Mouse (Mus musculus): ENCODE measurements around the gene Scoc. TPM values are rescaled to one million over a fixed set of nuclear protein-coding genes. Genes with fewer than 3 reads are reported as not detected.
A peak's percentile ranks its signal among the peaks of the same experiment; 100 is the strongest.

Scoc gene
- total and polyA plus RNA-seq, 2 experiments from 2014 or later: 319 to 520 TPM

DNA sequence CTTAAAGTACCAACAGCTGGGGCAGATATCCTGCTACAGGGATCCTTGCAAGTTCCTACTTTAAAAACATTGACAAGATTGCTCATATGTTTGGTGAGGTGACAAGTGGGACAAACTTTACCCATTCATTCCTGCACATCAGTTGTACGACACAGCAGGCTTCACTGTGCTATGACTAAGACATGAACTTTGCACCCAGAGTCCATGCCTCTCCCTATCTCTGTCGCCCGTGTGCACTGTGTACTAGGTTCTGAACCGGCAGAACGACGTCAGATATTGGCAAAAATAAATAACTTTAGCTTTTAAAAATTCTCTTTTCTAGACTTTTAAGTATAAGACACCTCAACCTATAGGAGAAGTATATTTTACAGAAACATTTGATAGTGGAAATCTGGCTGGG is 61.5 kb downstream of the Scoc start:
- H3K4me1 ChIP-seq (ENCODE audit: insufficient read depth, low read length): no peaks in the 10 kb centered on the region
- no peak for TF ChIP-seq CTCF (IDR thresholded peaks at IDR 0.05)
- H3K4me2 ChIP-seq (ENCODE audit: low read depth, low read length, poor library complexity, severe bottlenecking): no peak overlapping the region
- H3K9ac ChIP-seq (replicated peaks; ENCODE audit: low read length, poor library complexity, severe bottlenecking): no peak overlapping the region
- no peak for DNase-seq (ENCODE audit: low spot score)
- no peaks in the 10 kb centered on the region for H3K27me3 ChIP-seq (ENCODE audit: insufficient read depth, low read length)
- WGBS: 91% methylated on average over 6 of the region's 6 CpGs
- H3K9me3 ChIP-seq (ENCODE audit: low read length): no peaks in the 10 kb centered on the region
- H3K27ac ChIP-seq (ENCODE audit: low read depth, low read length): no peak overlapping the region
- peaks cover 3% of the 10 kb centered on the region for H3K36me3 ChIP-seq (ENCODE audit: insufficient read depth, low read length)
- no peak overlapping the region for H3K4me3 ChIP-seq (ENCODE audit: low read depth, low read length)
- ATAC-seq (ENCODE audit: low FRiP score): no peak

DNA sequence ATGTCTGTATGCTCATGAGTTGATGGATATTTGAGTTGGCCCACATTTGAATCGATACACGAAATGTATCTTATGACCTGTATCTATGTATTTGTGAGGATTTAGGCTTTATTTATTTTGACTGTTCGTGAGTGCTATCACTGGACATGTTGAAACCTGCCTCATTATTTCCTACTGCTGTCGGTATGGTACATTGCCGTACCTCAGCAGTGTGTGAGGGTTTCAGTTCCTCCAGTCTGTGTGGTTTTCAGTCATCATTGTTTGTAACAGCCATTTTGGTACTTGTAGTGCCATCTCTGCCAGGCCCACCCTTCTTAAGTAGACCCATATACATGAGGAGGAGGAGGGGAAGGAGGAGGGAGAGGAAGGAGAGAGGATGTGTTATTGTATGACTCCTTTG is 63.9 kb downstream of the Scoc start:
- Histone ChIP-seq H3K9ac (replicated peaks; ENCODE audit: low read length, poor library complexity, severe bottlenecking) (no peak overlapping the region), H3K27ac (ENCODE audit: low read depth, low read length) (no peak overlapping the region), H3K36me3 (ENCODE audit: insufficient read depth, low read length) (no peaks in the 10 kb centered on the region), H3K27me3 (ENCODE audit: insufficient read depth, low read length) (no peaks in the 10 kb centered on the region), H3K4me1 (ENCODE audit: insufficient read depth, low read length) (peaks cover 4% of the 10 kb centered on the region; the same call in 1 of the 2 replicates), H3K4me3 (ENCODE audit: low read depth, low read length) (no peak overlapping the region), H3K9me3 (ENCODE audit: low read length) (no peaks in the 10 kb centered on the region), H3K4me2 (ENCODE audit: low read depth, low read length, poor library complexity, severe bottlenecking) (no peak overlapping the region)
- no peak for TF ChIP-seq CTCF (IDR thresholded peaks at IDR 0.05)
- ATAC-seq (ENCODE audit: low FRiP score) (no peak), DNase-seq (ENCODE audit: low spot score) (no peak)
- 96% methylated on average over 5 of the region's 5 CpGs for WGBS

GRCm38 (mm10) chr8:83392521-83392920 is 65.7 kb downstream of the Scoc start:
- no peaks in the 10 kb centered on the region for H3K9me3 ChIP-seq (ENCODE audit: low read length)
- no peaks in the 10 kb centered on the region for H3K27me3 ChIP-seq (ENCODE audit: insufficient read depth, low read length)
- no peak overlapping the region for H3K9ac ChIP-seq (replicated peaks; ENCODE audit: low read length, poor library complexity, severe bottlenecking)
- ATAC-seq (ENCODE audit: low FRiP score): no peak
- 63% methylated on average over 1 of the region's 1 CpGs for WGBS
- H3K4me1 ChIP-seq (ENCODE audit: insufficient read depth, low read length): peaks cover 4% of the 10 kb centered on the region; the same call in 1 of the 2 replicates
- no peaks in the 10 kb centered on the region for H3K36me3 ChIP-seq (ENCODE audit: insufficient read depth, low read length)
- TF ChIP-seq CTCF (IDR thresholded peaks at IDR 0.05): no peak
- no peak overlapping the region for H3K4me2 ChIP-seq (ENCODE audit: low read depth, low read length, poor library complexity, severe bottlenecking)
- no peak for DNase-seq (ENCODE audit: low spot score)
- H3K4me3 ChIP-seq (ENCODE audit: low read depth, low read length): no peak overlapping the region
- no peak overlapping the region for H3K27ac ChIP-seq (ENCODE audit: low read depth, low read length)

DNA sequence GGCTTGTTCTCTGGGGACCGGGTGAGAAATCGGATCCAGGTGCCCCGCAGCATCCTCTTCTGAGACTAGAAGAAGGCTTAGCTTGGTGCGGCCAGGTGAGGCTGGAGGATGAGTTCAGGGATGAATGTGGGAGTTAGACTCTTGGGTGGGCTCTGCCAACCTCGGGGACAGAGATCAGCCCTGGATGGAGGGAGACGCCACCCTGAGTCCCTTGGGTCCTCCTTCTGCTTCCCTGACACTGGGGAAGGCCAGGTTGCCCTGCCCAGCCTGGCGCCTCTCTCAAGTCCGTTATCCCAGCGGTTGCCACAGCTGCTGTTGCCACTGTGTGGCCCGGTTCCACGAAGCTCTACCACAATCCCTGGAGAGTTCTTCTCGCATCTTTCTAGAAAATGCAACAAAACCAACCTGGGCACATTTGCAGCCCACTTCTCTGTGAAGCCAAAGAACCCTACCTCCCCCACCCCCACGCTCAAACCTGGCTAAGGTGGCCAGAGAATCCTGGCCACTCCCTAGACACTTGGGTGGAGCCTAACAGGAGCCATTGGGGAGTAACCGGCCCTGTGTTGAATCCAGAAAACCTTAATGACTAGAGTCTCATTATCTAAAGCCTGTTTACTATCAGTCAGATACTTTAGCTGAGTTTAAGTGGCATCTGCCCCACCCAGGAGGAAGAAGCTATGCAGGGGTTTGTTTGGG is 68.0 kb downstream of the Scoc start:
- Histone ChIP-seq H3K9me3 (ENCODE audit: low read length) (no peaks in the 10 kb centered on the region), H3K27ac (ENCODE audit: low read depth, low read length) (0 out of 2 replicates have a peak overlapping the region, but pooled peaks have one; percentile 12), H3K9ac (replicated peaks; ENCODE audit: low read length, poor library complexity, severe bottlenecking) (peak overlapping the region; percentile 80), H3K4me2 (ENCODE audit: low read depth, low read length, poor library complexity, severe bottlenecking) (peak overlapping the region; percentile 87), H3K4me3 (ENCODE audit: low read depth, low read length) (peak overlapping the region; percentile 85), H3K27me3 (ENCODE audit: insufficient read depth, low read length) (no peaks in the 10 kb centered on the region), H3K4me1 (ENCODE audit: insufficient read depth, low read length) (peaks cover 4% of the 10 kb centered on the region; the same call in 1 of the 2 replicates), H3K36me3 (ENCODE audit: insufficient read depth, low read length) (no peaks in the 10 kb centered on the region)
- WGBS: 7% methylated on average over 14 of the region's 14 CpGs
- peak; percentile 74 for ATAC-seq (ENCODE audit: low FRiP score)
- DNase-seq (ENCODE audit: low spot score): peak; percentile 2
- no peak for TF ChIP-seq CTCF (IDR thresholded peaks at IDR 0.05)

DNA sequence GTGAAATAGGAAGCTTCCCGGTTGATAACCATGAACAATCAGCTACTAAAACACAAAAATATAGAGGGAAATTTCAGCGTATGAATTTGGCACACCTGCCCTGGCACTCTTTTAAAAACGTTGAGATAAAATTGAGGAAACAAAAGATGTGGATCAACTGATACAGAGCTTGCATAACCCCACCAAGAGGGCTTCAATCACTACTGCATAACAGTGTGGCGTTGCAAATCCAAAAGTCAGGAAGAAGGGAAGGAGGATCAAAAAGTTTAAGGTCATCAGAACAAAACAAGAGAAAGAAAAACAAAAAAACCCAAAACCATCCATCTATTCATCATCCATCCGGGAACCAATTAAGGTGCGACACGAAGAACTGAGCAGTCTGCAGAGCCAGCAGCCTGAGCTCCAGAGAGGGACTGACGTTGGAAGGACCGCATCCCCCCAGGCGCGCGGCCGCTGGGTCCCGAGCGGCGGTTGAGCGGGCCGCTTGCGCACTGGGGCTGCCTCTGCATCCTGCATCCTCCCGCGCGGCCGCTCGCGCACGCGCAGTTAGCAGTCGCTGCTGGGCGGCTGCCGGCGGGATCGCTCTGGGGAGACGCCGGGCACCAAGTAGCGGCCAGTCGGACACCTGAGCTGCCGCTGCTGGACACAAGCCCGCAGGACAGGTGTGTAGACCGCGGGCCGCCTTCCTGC is 68.7 kb downstream of the Scoc start, which contains the start of gene Clgn:
TSS of gene Clgn (plus strand) at position 552 of the 690 bp plus-strand sequence.
- no peaks in the 10 kb centered on the region for H3K9me3 ChIP-seq (ENCODE audit: low read length)
- peak; percentile 72 for DNase-seq (ENCODE audit: low spot score)
- peaks cover 4% of the 10 kb centered on the region; the same call in 1 of the 2 replicates for H3K4me1 ChIP-seq (ENCODE audit: insufficient read depth, low read length)
- ATAC-seq (ENCODE audit: low FRiP score): peak; percentile 82; the same call in 1 of the 2 replicates
- TF ChIP-seq CTCF (IDR thresholded peaks at IDR 0.05): no peak
- 0 out of 2 replicates have a peak within 1 kb of the TSS, but pooled peaks have one; percentile 12 for H3K27ac ChIP-seq (ENCODE audit: low read depth, low read length)
- 5% methylated on average over 39 of the region's 41 CpGs for WGBS
- H3K36me3 ChIP-seq (ENCODE audit: insufficient read depth, low read length): no peaks in the 10 kb centered on the region
- no peaks in the 10 kb centered on the region for H3K27me3 ChIP-seq (ENCODE audit: insufficient read depth, low read length)
- H3K4me3 ChIP-seq (ENCODE audit: low read depth, low read length): peak within 1 kb of the TSS; percentile 85
- H3K9ac ChIP-seq (replicated peaks; ENCODE audit: low read length, poor library complexity, severe bottlenecking): peak within 1 kb of the TSS; percentile 80
- peak within 1 kb of the TSS; percentile 87 for H3K4me2 ChIP-seq (ENCODE audit: low read depth, low read length, poor library complexity, severe bottlenecking)

GRCm38 (mm10) chr8:83382850-83383249 is 75.3 kb downstream of the Scoc start:
- Histone ChIP-seq H3K4me3 (ENCODE audit: low read depth, low read length) (no peak overlapping the region), H3K4me2 (ENCODE audit: low read depth, low read length, poor library complexity, severe bottlenecking) (no peak overlapping the region)
- ATAC-seq (ENCODE audit: low FRiP score): no peak

More at GRCm38 (mm10) chr8:83382850-83383249, 75.3 kb downstream of the Scoc start:
- Histone ChIP-seq H3K4me1 (ENCODE audit: insufficient read depth, low read length) (no peaks in the 10 kb centered on the region), H3K9me3 (ENCODE audit: low read length) (no peaks in the 10 kb centered on the region), H3K36me3 (ENCODE audit: insufficient read depth, low read length) (no peaks in the 10 kb centered on the region), H3K27me3 (ENCODE audit: insufficient read depth, low read length) (no peaks in the 10 kb centered on the region), H3K9ac (replicated peaks; ENCODE audit: low read length, poor library complexity, severe bottlenecking) (no peak overlapping the region), H3K27ac (ENCODE audit: low read depth, low read length) (no peak overlapping the region)
- no peak for DNase-seq (ENCODE audit: low spot score)
- 40% methylated on average over 2 of the region's 2 CpGs for WGBS
- TF ChIP-seq CTCF (IDR thresholded peaks at IDR 0.05): no peak

All from midbrain, postnatal 0 days (tissue).